Mouse (Mus musculus) liver, postnatal 0 days (tissue): ENCODE measurements around the gene Shtn1. TPM values are rescaled to one million over a fixed set of nuclear protein-coding genes. Genes with fewer than 3 reads are reported as not detected.

Experiments
- ATAC-seq: fragments of 200-750 bp; cut with Nextera tagmentation; 2 replicates; pipeline ENCODE4 v1.8.0; 2017; ENCODE audit warnings: mild to moderate bottlenecking, moderate library complexity
- DNase-seq: peaks from one replicate; pipeline ENCODE4 v3.0.0-alpha.2; 2016
- H3K27ac ChIP-seq: fragments of 300-500 bp; sonication (generic); 2 replicates; pipeline ENCODE4 v1.5.1; 2014; ENCODE audit warnings: antibody characterized with exemption, moderate library complexity, mild to moderate bottlenecking, low read depth
- H3K27me3 ChIP-seq: fragments of 300-500 bp; sonication (generic); 2 replicates; pipeline ENCODE4 v1.6.1; 2014; ENCODE audit warnings: low read length, control low read depth, mixed read lengths; ENCODE audit not compliant: insufficient read depth
- H3K36me3 ChIP-seq: fragments of 300-500 bp; sonication (generic); replicated peaks from 2 replicates; pipeline ENCODE4 v1.6.1; 2014; ENCODE audit warnings: mild to moderate bottlenecking, control low read depth, low read length, moderate library complexity, mixed read lengths; ENCODE audit not compliant: insufficient read depth
- H3K4me1 ChIP-seq: fragments of 300-500 bp; sonication (generic); 2 replicates; pipeline ENCODE4 v1.6.1; 2014; ENCODE audit warnings: antibody characterized with exemption, mild to moderate bottlenecking, control low read depth; ENCODE audit not compliant: insufficient read depth
- H3K4me2 ChIP-seq: fragments of 300-500 bp; sonication (generic); 2 replicates; pipeline ENCODE4 v1.6.1; 2014; ENCODE audit warnings: low read depth, mild to moderate bottlenecking, low read length, moderate library complexity, mixed read lengths
- H3K4me3 ChIP-seq: fragments of 300-500 bp; sonication (generic); 2 replicates; pipeline ENCODE4 v1.5.1; 2014; ENCODE audit warnings: low read depth, low read length
- H3K9ac ChIP-seq: fragments of 300-500 bp; sonication (generic); replicated peaks from 2 replicates; pipeline ENCODE4 v1.6.1; 2014; ENCODE audit warnings: mild to moderate bottlenecking, moderate library complexity
- H3K9me3 ChIP-seq: fragments of 300-500 bp; sonication (generic); 2 replicates; pipeline ENCODE4 v1.6.1; 2016; ENCODE audit warnings: mild to moderate bottlenecking, control low read depth, low read length, mixed read lengths
- CTCF ChIP-seq: sonication (generic); IDR thresholded peaks from 2 replicates; pipeline ENCODE4 v1.5.1; 2016; ENCODE audit warnings: antibody characterized with exemption, low read depth
- EP300 ChIP-seq: IDR thresholded peaks from 2 replicates; pipeline ENCODE4 v1.6.1; 2016; ENCODE audit warnings: antibody characterized with exemption, low read depth, mild to moderate bottlenecking
- WGBS: fragments of 180-500 bp; shearing (Covaris S2); extraction: QIAGEN DNeasy Blood & Tissue Kit; methylation state at CpG from one replicate; pipeline ENCODE4 v1.1.7; 2014; ENCODE audit not compliant: insufficient replicate concordance; 5-methylcytosine and 5-hydroxymethylcytosine counted together
- polyA plus RNA-seq: library from polyadenylated mRNA; unstranded; fragments of >200 nt; fragmentation: Nextera tagmentation; extraction: Ambion mirVana; gene quantifications from 2 replicates; pipeline ENCODE4 v1.2.1, GENCODE M21; 2015

Shtn1 gene
- polyA plus RNA-seq, 1 experiment from 2014 or later, result 2.9 TPM

DNA sequence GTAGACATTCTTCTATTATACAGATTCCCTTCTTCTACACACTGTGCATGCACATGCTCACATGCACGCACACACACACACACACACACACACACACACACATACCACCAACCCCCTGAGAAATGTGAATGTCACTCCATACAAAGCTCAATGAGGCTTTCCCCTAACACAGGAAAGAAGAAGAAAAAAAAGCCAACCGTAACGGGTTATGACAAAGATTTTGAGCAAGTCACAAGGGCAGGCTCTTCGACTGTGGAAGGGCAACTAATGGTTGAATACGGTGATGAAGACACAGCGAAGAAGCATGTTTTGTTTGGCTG is 21.3 kb downstream of the Shtn1 start:
- 77% methylated on average over 6 of the region's 6 CpGs for WGBS
- Histone ChIP-seq H3K4me1 (no peaks in the 10 kb centered on the region), H3K27ac (no peak overlapping the region), H3K9me3 (no peaks in the 10 kb centered on the region), H3K4me3 (no peak overlapping the region), H3K9ac (no peak overlapping the region), H3K27me3 (no peaks in the 10 kb centered on the region), H3K4me2 (no peak overlapping the region), H3K36me3 (no peaks in the 10 kb centered on the region)
- TF ChIP-seq CTCF (no peak), EP300 (no peak)
- ATAC-seq, result no peak
- DNase-seq, result no peak

DNA sequence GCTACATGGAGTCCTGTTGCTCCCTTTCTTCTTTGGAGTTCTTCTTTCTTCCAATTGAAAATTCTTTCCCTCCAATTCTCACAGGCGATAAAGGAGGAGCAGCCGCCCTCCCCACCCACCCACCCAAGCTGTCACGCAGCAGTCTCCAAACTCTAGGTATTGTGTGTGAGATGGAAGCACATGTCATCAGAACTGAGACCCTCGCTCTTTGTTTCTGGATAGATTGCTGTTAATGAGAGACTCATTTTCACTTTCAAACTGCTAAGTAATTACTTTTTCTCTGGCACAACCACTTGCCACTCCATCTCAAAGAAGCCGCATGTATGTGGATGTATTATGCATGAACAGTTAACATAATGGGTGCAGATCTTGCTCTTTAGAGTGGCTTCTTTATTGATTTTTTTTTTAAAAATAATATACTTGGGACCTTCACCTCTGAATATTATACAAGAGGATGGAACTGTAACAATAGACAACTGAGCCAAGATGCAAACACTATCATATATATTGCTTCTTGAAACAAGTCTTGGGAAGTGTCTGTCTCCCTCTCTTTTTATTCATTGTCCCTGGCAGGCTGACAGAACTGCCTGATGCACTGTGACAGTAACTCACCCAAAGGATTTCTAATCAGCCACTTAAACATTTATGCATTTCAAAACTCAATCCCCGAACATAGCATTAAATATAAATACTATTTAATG is 21.8 kb downstream of the Shtn1 start:
- no peak overlapping the region for H3K9ac ChIP-seq
- H3K4me3 ChIP-seq, result no peak overlapping the region
- no peak for TF ChIP-seq CTCF
- TF ChIP-seq EP300, result no peak
- H3K9me3 ChIP-seq, result no peaks in the 10 kb centered on the region
- DNase-seq (no peak), ATAC-seq (no peak)
- H3K4me1 ChIP-seq, result no peaks in the 10 kb centered on the region
- no peaks in the 10 kb centered on the region for H3K36me3 ChIP-seq
- H3K4me2 ChIP-seq, result no peak overlapping the region
- H3K27ac ChIP-seq, result no peak overlapping the region
- 86% methylated on average over 6 of the region's 6 CpGs for WGBS
- no peaks in the 10 kb centered on the region for H3K27me3 ChIP-seq

- ATAC-seq (no peak), DNase-seq (no peak)
- no peaks in the 10 kb centered on the region for H3K36me3 ChIP-seq
- H3K9ac ChIP-seq, result no peak overlapping the region
- H3K9me3 ChIP-seq, result no peaks in the 10 kb centered on the region
- TF ChIP-seq CTCF, result no peak
- TF ChIP-seq EP300, result no peak
- WGBS, result 66% methylated on average over 9 of the region's 9 CpGs
- H3K27me3 ChIP-seq, result no peaks in the 10 kb centered on the region
- no peak overlapping the region for H3K4me3 ChIP-seq
- H3K27ac ChIP-seq, result no peak overlapping the region
- no peak overlapping the region for H3K4me2 ChIP-seq
- H3K4me1 ChIP-seq, result no peaks in the 10 kb centered on the region
These were observed 23.0 kb downstream of the Shtn1 start for GRCm38 (mm10) chr19:59052783-59053490.

GRCm38 (mm10) chr19:59052053-59052452 is 23.8 kb downstream of the Shtn1 start:
- H3K36me3 ChIP-seq, result no peaks in the 10 kb centered on the region
- no peaks in the 10 kb centered on the region for H3K4me1 ChIP-seq
- no peak overlapping the region for H3K4me2 ChIP-seq
- no peaks in the 10 kb centered on the region for H3K27me3 ChIP-seq
- no peaks in the 10 kb centered on the region for H3K9me3 ChIP-seq
- no peak overlapping the region for H3K9ac ChIP-seq
- no peak for ATAC-seq
- DNase-seq, result no peak
- H3K27ac ChIP-seq, result no peak overlapping the region
- TF ChIP-seq EP300 (no peak), CTCF (no peak)
- WGBS, result 57% methylated on average over 4 of the region's 4 CpGs
- H3K4me3 ChIP-seq, result no peak overlapping the region

DNA sequence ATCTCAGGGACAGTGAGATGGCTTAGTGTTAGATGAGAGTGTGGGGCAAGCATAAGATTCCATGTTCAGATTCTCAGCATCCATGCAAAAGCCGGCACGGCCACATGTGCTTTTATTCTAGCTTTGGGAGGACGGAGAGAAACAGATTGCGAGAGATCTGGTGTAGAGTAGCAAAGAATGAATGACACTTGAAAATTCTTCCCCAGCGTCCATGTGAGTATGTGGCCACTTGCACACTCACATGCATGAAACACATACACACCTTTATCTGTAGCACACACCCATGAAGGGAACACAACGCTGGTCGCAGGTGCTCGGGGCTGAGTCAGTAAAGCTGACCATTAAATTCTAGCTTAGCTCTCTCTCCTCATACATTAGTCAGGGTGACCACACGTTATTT is 24.3 kb downstream of the Shtn1 start:
- Histone ChIP-seq H3K9ac (no peak overlapping the region), H3K4me1 (no peaks in the 10 kb centered on the region), H3K4me3 (no peak overlapping the region), H3K4me2 (no peak overlapping the region), H3K36me3 (no peaks in the 10 kb centered on the region), H3K27ac (no peak overlapping the region), H3K27me3 (no peaks in the 10 kb centered on the region), H3K9me3 (no peaks in the 10 kb centered on the region)
- ATAC-seq (no peak), DNase-seq (no peak)
- WGBS, result 78% methylated on average over 9 of the region's 9 CpGs
- no peak for TF ChIP-seq CTCF

- no peaks in the 10 kb centered on the region for H3K27me3 ChIP-seq
- no peaks in the 10 kb centered on the region for H3K36me3 ChIP-seq
- H3K4me1 ChIP-seq, result no peaks in the 10 kb centered on the region
- no peak overlapping the region for H3K27ac ChIP-seq
- no peak overlapping the region for H3K9ac ChIP-seq
- TF ChIP-seq EP300, result no peak
- TF ChIP-seq CTCF, result no peak
- ATAC-seq (no peak), DNase-seq (no peak)
- WGBS, result 76% methylated on average over 6 of the region's 6 CpGs
- no peak overlapping the region for H3K4me2 ChIP-seq
- H3K9me3 ChIP-seq, result no peaks in the 10 kb centered on the region
- no peak overlapping the region for H3K4me3 ChIP-seq
These were observed 27.0 kb downstream of the Shtn1 start for GRCm38 (mm10) chr19:59048852-59049251.
